Mouse (Mus musculus): ENCODE data around the gene Ap1s1.

Gene Ap1s1

GRCm38 (mm10) chr5:137015913-137016312 lies 30.0 kb downstream of the Ap1s1 start:
- no peak for DNase-seq

GRCm38 (mm10) chr5:137012401-137012950 lies 33.5 kb downstream of the Ap1s1 start:
- DNase-seq: no peak

- peak in 1 of 2 experiments; percentile 24 for DNase-seq
Measured at GRCm38 (mm10) chr5:137009988-137010387, 35.9 kb downstream of the Ap1s1 start.

- no peak for DNase-seq
Measured at GRCm38 (mm10) chr5:137007276-137007675, 38.7 kb downstream of the Ap1s1 start.

- DNase-seq: no peak
Measured at GRCm38 (mm10) chr5:137000612-137001011, 45.3 kb downstream of the Ap1s1 start.

GRCm38 (mm10) chr5:136999449-136999848 lies 46.5 kb downstream of the Ap1s1 start:
- no peak for DNase-seq

- no peak for DNase-seq
Measured at GRCm38 (mm10) chr5:136989801-136990200, 56.1 kb downstream of the Ap1s1 start.

GRCm38 (mm10) chr5:136988420-136988819 lies 57.5 kb downstream of the Ap1s1 start:
- DNase-seq: no peak

GRCm38 (mm10) chr5:136987934-136988271 lies 58.0 kb downstream of the Ap1s1 start, which contains the start of gene Znhit1:
Gene Znhit1, minus strand, starts transcription at chr5:136988021.
- DNase-seq: peak in 1 of 2 experiments; percentile 26

- peak in 1 of 2 experiments; percentile 77 for DNase-seq
Measured at GRCm38 (mm10) chr5:136987138-136987933, 58.6 kb downstream of the Ap1s1 start.

- DNase-seq: peak; percentile 93 to 97
Measured at GRCm38 (mm10) chr5:136986695-136987137, 59.2 kb downstream of the Ap1s1 start, which contains the start of gene Plod3. Gene Plod3, plus strand, starts transcription at chr5:136987019.
